Mouse (Mus musculus): Measurements from ENCODE around the gene Tmem159.
A peak's percentile ranks its signal among the peaks of the same experiment; 100 is the strongest.

Gene Tmem159

GRCm38 (mm10) chr7:120142743-120143142 lies 40.6 kb downstream of the Tmem159 start:
- DNase-seq (ENCODE audit: low read depth, low spot score): no peak

GRCm38 (mm10) chr7:120145191-120145590 lies 43.0 kb downstream of the Tmem159 start, which contains the start of gene Zp2:
Gene Zp2, minus strand, starts transcription at chr7:120145291.
- no peak for DNase-seq (ENCODE audit: low read depth, low spot score)

- DNase-seq (ENCODE audit: low read depth, low spot score): no peak
Measured at GRCm38 (mm10) chr7:120150257-120150656, 48.1 kb downstream of the Tmem159 start.

GRCm38 (mm10) chr7:120150898-120151297 lies 48.7 kb downstream of the Tmem159 start:
- DNase-seq (ENCODE audit: low read depth, low spot score): no peak

GRCm38 (mm10) chr7:120156841-120157409 lies 54.8 kb downstream of the Tmem159 start:
- DNase-seq (ENCODE audit: low read depth, low spot score): no peak

- no peak for DNase-seq (ENCODE audit: low read depth, low spot score)
Measured at GRCm38 (mm10) chr7:120157575-120158061, 55.5 kb downstream of the Tmem159 start.

- DNase-seq (ENCODE audit: low read depth, low spot score): peak; percentile 93
Measured at GRCm38 (mm10) chr7:120158121-120158613, 56.0 kb downstream of the Tmem159 start.

- no peak for DNase-seq (ENCODE audit: low read depth, low spot score)
Measured at GRCm38 (mm10) chr7:120163581-120164251, 61.6 kb downstream of the Tmem159 start.
